Mouse (Mus musculus) limb, embryonic 13.5 days (tissue): ENCODE results near the gene Rassf10. TPM values are rescaled to one million over a fixed set of nuclear protein-coding genes. Genes with fewer than 3 reads are reported as not detected.

Experiments used
- ATAC-seq: fragments of 200-750 bp; cut with Nextera tagmentation; 2 replicates; pipeline ENCODE4 v1.8.0; 2017; ENCODE audit warnings: low read depth, moderate number of reproducible peaks, moderate TSS enrichment; ENCODE audit not compliant: low FRiP score
- H3K27ac ChIP-seq: fragments of 300-500 bp; sonication (generic); 2 replicates; pipeline ENCODE4 v1.5.1; 2015; ENCODE audit warnings: inconsistent platforms, mild to moderate bottlenecking, moderate library complexity
- H3K27me3 ChIP-seq: fragments of 300-500 bp; sonication (generic); 2 replicates; pipeline ENCODE4 v1.6.1; 2015; ENCODE audit warnings: mild to moderate bottlenecking, inconsistent platforms
- H3K36me3 ChIP-seq: fragments of 300-500 bp; sonication (generic); 2 replicates; pipeline ENCODE4 v1.6.1; 2015; ENCODE audit warnings: inconsistent platforms, mild to moderate bottlenecking, moderate library complexity
- H3K4me1 ChIP-seq: fragments of 300-500 bp; sonication (generic); 2 replicates; pipeline ENCODE4 v1.6.1; 2015; ENCODE audit warnings: inconsistent platforms
- H3K4me2 ChIP-seq: fragments of 300-500 bp; sonication (generic); replicated peaks from 2 replicates; pipeline ENCODE4 v1.6.1; 2015; ENCODE audit warnings: inconsistent platforms, mild to moderate bottlenecking, moderate library complexity
- H3K4me3 ChIP-seq: fragments of 300-500 bp; sonication (generic); 2 replicates; pipeline ENCODE4 v1.5.1; 2015; ENCODE audit warnings: moderate library complexity, mild to moderate bottlenecking, inconsistent platforms
- H3K9ac ChIP-seq: fragments of 300-500 bp; sonication (generic); 2 replicates; pipeline ENCODE4 v1.6.1; 2015; ENCODE audit warnings: mild to moderate bottlenecking, inconsistent platforms
- H3K9me3 ChIP-seq: fragments of 300-500 bp; sonication (generic); 2 replicates; pipeline ENCODE4 v1.6.1; 2016; ENCODE audit warnings: inconsistent platforms
- WGBS: fragments of 180-500 bp; shearing (Covaris S2); methylation state at CpG from one replicate; pipeline ENCODE4 v1.1.7; 2015; 5-methylcytosine and 5-hydroxymethylcytosine counted together
- polyA plus RNA-seq: library from polyadenylated mRNA; unstranded; fragments of >200 nt; fragmentation: Nextera tagmentation; extraction: Ambion mirVana; gene quantifications from 2 replicates; pipeline ENCODE4 v1.2.1, GENCODE M21; 2015

Gene Rassf10
- 2.1 and 2.3 TPM in 2 replicates for polyA plus RNA-seq

GRCm38 (mm10) chr7:112953777-112954291 is at the start of gene Rassf10:
Rassf10 (plus strand) TSS chr7:112953962.
- Histone ChIP-seq H3K9me3 (no peaks in the 10 kb centered on the region), H3K27me3 (peaks cover 53% of the 10 kb centered on the region), H3K9ac (peak within 1 kb of the TSS; percentile 63), H3K36me3 (no peaks in the 10 kb centered on the region), H3K4me3 (peak within 1 kb of the TSS; percentile 53), H3K4me1 (peaks cover 30% of the 10 kb centered on the region), H3K4me2 (peak within 1 kb of the TSS; percentile 91), H3K27ac (no peak within 1 kb of the TSS)
- ATAC-seq: peak; percentile 91
- WGBS: 1% methylated on average over 41 of the region's 41 CpGs

DNA sequence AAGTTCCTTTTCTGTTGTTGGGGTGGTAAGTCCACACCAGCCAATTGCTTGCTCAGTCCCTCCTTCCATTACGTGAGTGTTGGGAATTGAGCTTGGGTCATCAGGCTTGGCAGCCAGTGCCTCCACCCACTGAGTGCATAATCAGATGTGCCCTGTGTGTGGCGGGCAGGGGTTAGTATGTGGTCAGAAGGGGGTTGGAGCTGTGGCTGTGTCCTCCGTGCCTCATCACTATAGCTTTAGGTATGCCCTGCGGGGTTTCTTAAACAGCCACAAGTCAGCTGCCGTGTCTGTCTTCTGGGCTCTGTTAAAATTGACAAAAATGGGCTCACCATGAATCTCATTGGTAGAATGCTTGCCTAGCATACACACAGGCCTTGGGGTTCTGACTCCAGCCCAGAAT is 46.9 kb upstream of the Rassf10 start:
- Histone ChIP-seq H3K9me3 (no peaks in the 10 kb centered on the region), H3K27ac (no peak overlapping the region), H3K4me2 (no peak overlapping the region), H3K4me3 (no peak overlapping the region), H3K4me1 (no peaks in the 10 kb centered on the region), H3K9ac (no peak overlapping the region), H3K36me3 (peaks cover 32% of the 10 kb centered on the region), H3K27me3 (no peaks in the 10 kb centered on the region)
- ATAC-seq: no peak
- whole genome bisulfite sequencing: 86% methylated on average over 5 of the region's 5 CpGs

GRCm38 (mm10) chr7:112907468-112907867 is 46.3 kb upstream of the Rassf10 start:
- no peak for ATAC-seq
- 77% methylated on average over 2 of the region's 2 CpGs for WGBS
- Histone ChIP-seq H3K4me2 (no peak overlapping the region), H3K27ac (no peak overlapping the region), H3K27me3 (no peaks in the 10 kb centered on the region), H3K4me1 (no peaks in the 10 kb centered on the region), H3K9me3 (no peaks in the 10 kb centered on the region), H3K36me3 (peaks cover 27% of the 10 kb centered on the region), H3K9ac (no peak overlapping the region), H3K4me3 (no peak overlapping the region)

- H3K4me3 ChIP-seq: no peak overlapping the region
- H3K27ac ChIP-seq: no peak overlapping the region
- no peak overlapping the region for H3K4me2 ChIP-seq
- ATAC-seq: no peak
- no peaks in the 10 kb centered on the region for H3K4me1 ChIP-seq
- H3K36me3 ChIP-seq: peaks cover 12% of the 10 kb centered on the region; the same call in 1 of the 2 replicates
- H3K9ac ChIP-seq: no peak overlapping the region
- WGBS: 90% methylated on average over 10 of the region's 10 CpGs
- H3K27me3 ChIP-seq: no peaks in the 10 kb centered on the region
- no peaks in the 10 kb centered on the region for H3K9me3 ChIP-seq
Measured at GRCm38 (mm10) chr7:112909164-112909563, 44.6 kb upstream of the Rassf10 start.

GRCm38 (mm10) chr7:112912969-112913368 is 40.8 kb upstream of the Rassf10 start:
- Histone ChIP-seq H3K27me3 (no peaks in the 10 kb centered on the region), H3K4me2 (no peak overlapping the region), H3K27ac (no peak overlapping the region), H3K36me3 (no peaks in the 10 kb centered on the region), H3K9me3 (no peaks in the 10 kb centered on the region), H3K4me1 (no peaks in the 10 kb centered on the region), H3K9ac (no peak overlapping the region), H3K4me3 (no peak overlapping the region)
- ATAC-seq: no peak
- WGBS: 91% methylated on average over 3 of the region's 3 CpGs

GRCm38 (mm10) chr7:112915571-112915970 is 38.2 kb upstream of the Rassf10 start:
- no peak overlapping the region for H3K4me3 ChIP-seq
- H3K27ac ChIP-seq: no peak overlapping the region
- H3K4me2 ChIP-seq: no peak overlapping the region
- H3K9me3 ChIP-seq: no peaks in the 10 kb centered on the region
- H3K9ac ChIP-seq: no peak overlapping the region
- H3K36me3 ChIP-seq: no peaks in the 10 kb centered on the region
- no peak for ATAC-seq
- no peaks in the 10 kb centered on the region for H3K4me1 ChIP-seq
- WGBS: 95% methylated on average over 4 of the region's 4 CpGs
- no peaks in the 10 kb centered on the region; the same call in 1 of the 2 replicates for H3K27me3 ChIP-seq

GRCm38 (mm10) chr7:112917613-112918278 is 36.0 kb upstream of the Rassf10 start:
- no peak for ATAC-seq
- Histone ChIP-seq H3K9ac (no peak overlapping the region), H3K4me1 (peaks cover 1% of the 10 kb centered on the region; the same call in 1 of the 2 replicates), H3K4me2 (no peak overlapping the region), H3K9me3 (no peaks in the 10 kb centered on the region), H3K27ac (no peak overlapping the region), H3K4me3 (no peak overlapping the region), H3K36me3 (no peaks in the 10 kb centered on the region), H3K27me3 (no peaks in the 10 kb centered on the region; the same call in 1 of the 2 replicates)
- 54% methylated on average over 10 of the region's 10 CpGs for WGBS

DNA sequence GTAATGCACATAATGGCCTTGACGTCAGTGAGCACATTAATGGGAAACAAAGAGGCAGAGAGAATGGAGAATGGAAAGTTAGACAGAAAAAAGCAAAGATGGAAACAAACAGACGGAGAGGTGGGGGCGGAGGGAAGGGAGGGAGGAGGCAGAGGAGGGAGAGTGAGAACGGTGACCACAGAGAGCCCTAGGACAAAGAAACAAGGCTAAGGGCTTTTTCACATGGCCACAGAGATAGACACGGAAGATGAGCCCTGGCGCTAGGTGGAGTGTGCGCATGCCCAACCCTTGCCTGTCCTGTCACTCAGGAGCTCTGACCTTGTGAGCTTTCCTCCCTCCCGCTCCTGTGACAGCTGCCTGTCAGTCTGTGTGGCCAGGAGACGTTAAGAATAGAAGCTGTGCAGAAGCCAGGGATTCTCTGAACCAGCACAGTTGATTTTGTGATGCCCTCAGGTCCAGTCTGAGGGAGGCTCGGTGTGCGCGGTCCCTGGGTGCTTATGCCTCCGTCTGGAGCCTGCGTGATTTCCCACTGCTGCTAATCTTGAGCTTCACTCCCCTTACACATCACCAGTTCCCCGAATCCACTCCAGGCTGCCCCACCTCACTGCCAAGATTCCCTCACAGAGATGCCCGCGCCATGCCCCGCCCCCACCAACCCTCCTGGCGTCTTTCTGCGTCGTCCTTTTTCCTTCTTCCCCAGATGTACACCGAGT is 35.3 kb upstream of the Rassf10 start:
- 66% methylated on average over 22 of the region's 22 CpGs for WGBS
- Histone ChIP-seq H3K9ac (no peak overlapping the region), H3K4me3 (no peak overlapping the region), H3K36me3 (no peaks in the 10 kb centered on the region), H3K4me1 (peaks cover 4% of the 10 kb centered on the region; the same call in 1 of the 2 replicates), H3K4me2 (no peak overlapping the region), H3K9me3 (no peaks in the 10 kb centered on the region), H3K27ac (no peak overlapping the region), H3K27me3 (no peaks in the 10 kb centered on the region; the same call in 1 of the 2 replicates)
- no peak for ATAC-seq

GRCm38 (mm10) chr7:112919845-112920244 is 33.9 kb upstream of the Rassf10 start:
- Histone ChIP-seq H3K27ac (no peak overlapping the region), H3K4me3 (no peak overlapping the region), H3K36me3 (no peaks in the 10 kb centered on the region), H3K9me3 (no peaks in the 10 kb centered on the region), H3K9ac (no peak overlapping the region), H3K4me1 (peaks cover 4% of the 10 kb centered on the region; the same call in 1 of the 2 replicates), H3K4me2 (no peak overlapping the region), H3K27me3 (no peaks in the 10 kb centered on the region; the same call in 1 of the 2 replicates)
- WGBS: 3% methylated on average over 4 of the region's 4 CpGs
- ATAC-seq: no peak

- Histone ChIP-seq H3K4me3 (no peak overlapping the region), H3K9me3 (no peaks in the 10 kb centered on the region), H3K27me3 (no peaks in the 10 kb centered on the region; the same call in 1 of the 2 replicates), H3K4me1 (peaks cover 4% of the 10 kb centered on the region; the same call in 1 of the 2 replicates), H3K4me2 (no peak overlapping the region), H3K9ac (no peak overlapping the region), H3K27ac (no peak overlapping the region), H3K36me3 (no peaks in the 10 kb centered on the region)
- 64% methylated on average over 4 of the region's 4 CpGs for WGBS
- no peak for ATAC-seq
Measured at GRCm38 (mm10) chr7:112922801-112923200, 31.0 kb upstream of the Rassf10 start.

DNA sequence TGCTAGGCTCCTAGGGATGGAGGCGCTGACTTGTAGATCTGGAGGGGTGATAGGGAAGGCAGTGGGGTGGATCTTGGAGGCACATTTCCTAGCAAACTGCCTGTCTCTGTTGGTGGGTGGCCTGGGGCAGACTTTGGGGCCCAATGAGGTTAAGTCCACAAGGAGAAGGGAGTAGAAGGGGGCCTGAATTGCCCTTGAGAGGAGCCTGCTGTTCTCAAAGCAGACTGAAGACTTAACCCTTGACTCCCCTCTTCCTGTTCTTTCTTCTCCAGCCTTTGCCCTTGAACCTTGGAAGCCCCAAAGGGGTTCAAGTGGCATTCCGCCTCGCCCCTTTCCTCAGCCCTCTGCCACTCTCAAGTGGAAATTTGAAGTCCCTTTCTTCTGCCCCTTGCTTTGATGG is 30.1 kb upstream of the Rassf10 start:
- WGBS: 66% methylated on average over 3 of the region's 3 CpGs
- no peak overlapping the region for H3K27ac ChIP-seq
- no peak overlapping the region for H3K4me3 ChIP-seq
- H3K36me3 ChIP-seq: no peaks in the 10 kb centered on the region
- H3K9ac ChIP-seq: no peak overlapping the region
- no peak overlapping the region for H3K4me2 ChIP-seq
- H3K4me1 ChIP-seq: peaks cover 4% of the 10 kb centered on the region; the same call in 1 of the 2 replicates
- ATAC-seq: no peak
- H3K9me3 ChIP-seq: no peaks in the 10 kb centered on the region
- no peaks in the 10 kb centered on the region for H3K27me3 ChIP-seq

GRCm38 (mm10) chr7:112930669-112931068 is 23.1 kb upstream of the Rassf10 start:
- 26% methylated on average over 7 of the region's 7 CpGs for WGBS
- H3K27me3 ChIP-seq: no peaks in the 10 kb centered on the region
- ATAC-seq: no peak
- H3K9me3 ChIP-seq: no peaks in the 10 kb centered on the region
- H3K9ac ChIP-seq: no peak overlapping the region
- no peaks in the 10 kb centered on the region for H3K36me3 ChIP-seq
- no peak overlapping the region for H3K4me3 ChIP-seq
- H3K27ac ChIP-seq: no peak overlapping the region
- H3K4me2 ChIP-seq: no peak overlapping the region
- H3K4me1 ChIP-seq: peaks cover 5% of the 10 kb centered on the region
